8 mouse cellular contexts compared by ENCODE assay signal in genomic region chr3:58577506-58578050, GRCm38 (mm10). TPM values are rescaled to one million over a fixed set of nuclear protein-coding genes. Genes with fewer than 3 reads are reported as not detected.
DNase-seq lines count a peak whose midpoint lies in the region; ATAC-seq and TF ChIP-seq lines count a peak whose summit lies in the region.

No protein-coding gene starts in this region.

- no peaks in the 10 kb centered on the region for H3K36me3 ChIP-seq in hindbrain, postnatal 0 days (ENCODE audit: insufficient read depth, low read length)
- peaks cover 6% of the 10 kb centered on the region; the same call in 1 of the 2 replicates for H3K36me3 ChIP-seq in neural tube, embryonic 13.5 days

- no peaks in the 10 kb centered on the region for H3K9me3 ChIP-seq in hindbrain, postnatal 0 days (ENCODE audit: low read length)
- no peaks in the 10 kb centered on the region for H3K9me3 ChIP-seq in neural tube, embryonic 13.5 days

- H3K27ac ChIP-seq in layer of hippocampus, adult 2 months: peak overlapping the region; percentile 97
- H3K27ac ChIP-seq in brown adipose tissue, adult 24 weeks (replicated peaks; ENCODE audit: low read depth, low read length): no peak overlapping the region
- H3K27ac ChIP-seq in hindbrain, postnatal 0 days: peak overlapping the region; percentile 99; the same call in 1 of the 2 replicates
- peak overlapping the region; percentile 100 for H3K27ac ChIP-seq in neural tube, embryonic 13.5 days (replicated peaks)

- TF ChIP-seq CTCF in layer of hippocampus, adult 2 months (conservative IDR thresholded peaks at IDR 0.05): no peak
- no peak for TF ChIP-seq CTCF in hindbrain, postnatal 0 days (IDR thresholded peaks at IDR 0.05; ENCODE audit: low read depth)

- DNase-seq in layer of hippocampus, adult 2 months (ENCODE audit: low spot score in 2 of 2): no peak
- DNase-seq in layer of hippocampus, postnatal 10 days (ENCODE audit: low spot score in 2 of 2): no peak
- no peak for DNase-seq in hindbrain, postnatal 0 days (ENCODE audit: low spot score)
- DNase-seq in spleen, postnatal 10 days (ENCODE audit: low spot score in 2 of 2): no peak
- no peak for DNase-seq in yolk sac, embryonic 10.5 days (ENCODE audit: low spot score)

- H3K4me3 ChIP-seq in layer of hippocampus, adult 2 months: peak overlapping the region; percentile 84
- peak overlapping the region; percentile 87; the same call in 1 of the 2 replicates for H3K4me3 ChIP-seq in brown adipose tissue, adult 24 weeks (ENCODE audit: insufficient read depth, low read depth, low read length)
- H3K4me3 ChIP-seq in hindbrain, postnatal 0 days (ENCODE audit: low read length): peak overlapping the region; percentile 66
- H3K4me3 ChIP-seq in neural tube, embryonic 13.5 days: peak overlapping the region; percentile 91

- peaks cover 14% of the 10 kb centered on the region for H3K4me1 ChIP-seq in brown adipose tissue, adult 24 weeks (ENCODE audit: control insufficient read depth, insufficient read depth, insufficient read length, low read length)
- peaks cover 4% of the 10 kb centered on the region; the same call in 1 of the 2 replicates for H3K4me1 ChIP-seq in hindbrain, postnatal 0 days (ENCODE audit: insufficient read depth, low read length)
- H3K4me1 ChIP-seq in neural tube, embryonic 13.5 days (replicated peaks): peaks cover 36% of the 10 kb centered on the region

- H3K27me3 ChIP-seq in hindbrain, postnatal 0 days (ENCODE audit: insufficient read depth, low read length): no peaks in the 10 kb centered on the region
- H3K27me3 ChIP-seq in neural tube, embryonic 13.5 days: no peaks in the 10 kb centered on the region

- WGBS in hindbrain, postnatal 0 days: 13% methylated on average over 8 of the region's 8 CpGs
- WGBS in neural tube, embryonic 13.5 days: 21% methylated on average over 8 of the region's 8 CpGs

- no peak for ATAC-seq in hindbrain, postnatal 0 days
- ATAC-seq in neural tube, embryonic 13.5 days (ENCODE audit: low read depth): no peak
- ATAC-seq in erythroid progenitor cell, adult 5-6 weeks (replicated peaks; ENCODE audit: low FRiP score, poor library complexity, severe bottlenecking): no peak

- H3K4me2 ChIP-seq in hindbrain, postnatal 0 days (ENCODE audit: low read depth, low read length): peak overlapping the region; percentile 68
- H3K4me2 ChIP-seq in neural tube, embryonic 13.5 days: peak overlapping the region; percentile 70

- peak overlapping the region; percentile 93 for H3K9ac ChIP-seq in hindbrain, postnatal 0 days (replicated peaks; ENCODE audit: low read length)
- peak overlapping the region; percentile 99 for H3K9ac ChIP-seq in neural tube, embryonic 13.5 days

RNA-seq across cellular contexts. Expression of gene Selenot, which starts 1.1 kb away (rescaled TPM):
- total RNA-seq in layer of hippocampus, adult 2 months (2021): 100 to 1,000 TPM; 144 to 148 TPM
- total RNA-seq in layer of hippocampus, postnatal 10 days (2021): 100 to 1,000 TPM; 168 to 170 TPM
- 117 and 122 TPM in 2 replicates for polyA plus RNA-seq in brown adipose tissue, adult 24 weeks (2012; ENCODE audit: insufficient read depth, insufficient read length, missing spikeins)
- total RNA-seq in hindbrain, postnatal 0 days (2014; rRNA removed): 186 and 211 TPM in 2 replicates
- 24.5 and 26.8 TPM in 2 replicates for polyA plus RNA-seq in hindbrain, postnatal 0 days (2015; fragmentation: Nextera tagmentation; extraction: Ambion mirVana)
- 21.5 and 25.2 TPM in 2 replicates for polyA plus RNA-seq in neural tube, embryonic 13.5 days (2015; fragmentation: Nextera tagmentation; extraction: Ambion mirVana)
- total RNA-seq in erythroid progenitor cell, adult 5-6 weeks (2015; ENCODE audit: low replicate concordance): 47.9 and 98.9 TPM in 2 replicates
- 60.7 and 108 TPM in 2 replicates for total RNA-seq in erythroid progenitor cell, adult 5-6 weeks (2017; ENCODE audit: low replicate concordance)

RNA-seq across cellular contexts. Expression of gene Serp1, which starts 51.9 kb away (rescaled TPM):
- total RNA-seq in layer of hippocampus, adult 2 months (2021): 10 to 100 TPM; 22.3 to 22.7 TPM
- total RNA-seq in layer of hippocampus, postnatal 10 days (2021): 10 to 100 TPM; 31.4 to 33.0 TPM
- polyA plus RNA-seq in brown adipose tissue, adult 24 weeks (2012; ENCODE audit: insufficient read depth, insufficient read length, missing spikeins): 69.9 and 75.3 TPM in 2 replicates
- total RNA-seq in hindbrain, postnatal 0 days (2014; rRNA removed): 49.9 and 58.7 TPM in 2 replicates
- polyA plus RNA-seq in hindbrain, postnatal 0 days (2015; fragmentation: Nextera tagmentation; extraction: Ambion mirVana): 63.1 and 63.2 TPM in 2 replicates
- polyA plus RNA-seq in neural tube, embryonic 13.5 days (2015; fragmentation: Nextera tagmentation; extraction: Ambion mirVana): 81.1 and 89.5 TPM in 2 replicates
- total RNA-seq in erythroid progenitor cell, adult 5-6 weeks (2015; ENCODE audit: low replicate concordance): 39.3 and 40.7 TPM in 2 replicates
- total RNA-seq in erythroid progenitor cell, adult 5-6 weeks (2017; ENCODE audit: low replicate concordance): 30.8 and 32.4 TPM in 2 replicates

RNA-seq across cellular contexts. Expression of gene Eif2a, which starts 52.0 kb away (rescaled TPM):
- 10 to 100 TPM; 43.3 to 52.2 TPM for total RNA-seq in layer of hippocampus, adult 2 months (2021)
- 10 to 100 TPM; 40.1 to 43.9 TPM for total RNA-seq in layer of hippocampus, postnatal 10 days (2021)
- 45.7 and 62.6 TPM in 2 replicates for polyA plus RNA-seq in brown adipose tissue, adult 24 weeks (2012; ENCODE audit: insufficient read depth, insufficient read length, missing spikeins)
- total RNA-seq in hindbrain, postnatal 0 days (2014; rRNA removed): 36.9 and 38.9 TPM in 2 replicates
- 33.7 and 38.3 TPM in 2 replicates for polyA plus RNA-seq in hindbrain, postnatal 0 days (2015; fragmentation: Nextera tagmentation; extraction: Ambion mirVana)
- polyA plus RNA-seq in neural tube, embryonic 13.5 days (2015; fragmentation: Nextera tagmentation; extraction: Ambion mirVana): 44.1 and 44.5 TPM in 2 replicates
- total RNA-seq in erythroid progenitor cell, adult 5-6 weeks (2015; ENCODE audit: low replicate concordance): 52.8 and 54.1 TPM in 2 replicates
- total RNA-seq in erythroid progenitor cell, adult 5-6 weeks (2017; ENCODE audit: low replicate concordance): 24.0 and 32.2 TPM in 2 replicates

RNA-seq across cellular contexts. Expression of gene Erich6, which starts 59.4 kb away (rescaled TPM):
- 1 to 10 TPM; 1.3 to 1.7 TPM for total RNA-seq in layer of hippocampus, adult 2 months (2021)
- 1 to 10 TPM in 1 of 2 experiments, under 1 TPM in 1; 0.94 to 1.1 TPM for total RNA-seq in layer of hippocampus, postnatal 10 days (2021)
- not detected in 2 replicates for polyA plus RNA-seq in brown adipose tissue, adult 24 weeks (2012; ENCODE audit: insufficient read depth, insufficient read length, missing spikeins)
- 0.18 TPM in 1 of 2 replicates, not detected in the other for total RNA-seq in hindbrain, postnatal 0 days (2014; rRNA removed)
- 0.42 and 0.44 TPM in 2 replicates for polyA plus RNA-seq in hindbrain, postnatal 0 days (2015; fragmentation: Nextera tagmentation; extraction: Ambion mirVana)
- 0.14 and 0.17 TPM in 2 replicates for polyA plus RNA-seq in neural tube, embryonic 13.5 days (2015; fragmentation: Nextera tagmentation; extraction: Ambion mirVana)
- not detected in 2 replicates for total RNA-seq in erythroid progenitor cell, adult 5-6 weeks (2015; ENCODE audit: low replicate concordance)
- total RNA-seq in erythroid progenitor cell, adult 5-6 weeks (2017; ENCODE audit: low replicate concordance): not detected in 2 replicates
